29 mouse cellular contexts compared by ENCODE assay signal in genomic region chr11:51060981-51061380, GRCm38 (mm10). TPM values are rescaled to one million over a fixed set of nuclear protein-coding genes. Genes with fewer than 3 reads are reported as not detected.
DNase-seq lines count a peak whose midpoint lies in the region; ATAC-seq and TF ChIP-seq lines count a peak whose summit lies in the region.
"Had no signal": no experiment of that assay in that cellular context is flagged by ENCODE, and none has a peak within 500 bp of the region (broad histone marks: within the 10 kb centered on the region; RNA-seq: fewer than 3 reads in every experiment).

No protein-coding gene starts in this region.

- intact Hi-C loops in gastrocnemius, adult 2 months (cut with DNase I) = no loop called here

- no peak for ATAC-seq in lung, postnatal 0 days
- ATAC-seq: forebrain, embryonic 16.5 days had no signal

- no peaks in the 10 kb centered on the region for H3K27me3 ChIP-seq in lung, postnatal 0 days (replicated peaks; ENCODE audit: insufficient read depth, low read length)
- H3K27me3 ChIP-seq: liver, embryonic 13.5 days; midbrain, embryonic 12.5 days; neural tube, embryonic 12.5 days had no signal

- no peak for TF ChIP-seq CTCF in gastrocnemius, adult 2 months (IDR thresholded peaks at IDR 0.05)
- TF ChIP-seq CTCF in lung, postnatal 0 days (IDR thresholded peaks at IDR 0.05) = no peak

- H3K27ac ChIP-seq in gastrocnemius, adult 2 months = no peak overlapping the region
- no peak overlapping the region for H3K27ac ChIP-seq in lung, postnatal 0 days (ENCODE audit: low read length)
- H3K27ac ChIP-seq: hindbrain, embryonic 10.5 days; kidney, postnatal 0 days; liver, embryonic 13.5 days; midbrain, embryonic 12.5 days; neural tube, embryonic 12.5 days; stomach, postnatal 0 days had no signal

- 94% methylated on average over 6 of the region's 6 CpGs for WGBS in lung, postnatal 0 days

- H3K4me3 ChIP-seq in gastrocnemius, adult 2 months = no peak overlapping the region
- no peak overlapping the region for H3K4me3 ChIP-seq in lung, postnatal 0 days (ENCODE audit: low read depth, low read length)
- H3K4me3 ChIP-seq: hindbrain, embryonic 10.5 days; liver, embryonic 13.5 days; midbrain, embryonic 12.5 days; neural tube, embryonic 12.5 days had no signal

- H3K36me3 ChIP-seq in lung, postnatal 0 days (ENCODE audit: insufficient read depth, low read length) = no peaks in the 10 kb centered on the region
- H3K36me3 ChIP-seq: liver, embryonic 13.5 days had no signal

- H3K4me1 ChIP-seq in lung, postnatal 0 days (ENCODE audit: insufficient read depth, low read depth, low read length) = no peaks in the 10 kb centered on the region; the same call in 1 of the 2 replicates

- TF ChIP-seq EP300 in lung, postnatal 0 days (IDR thresholded peaks at IDR 0.05) = no peak

- no peak overlapping the region for H3K4me2 ChIP-seq in lung, postnatal 0 days (replicated peaks; ENCODE audit: low read depth, low read length)
- H3K4me2 ChIP-seq: liver, embryonic 13.5 days; lung, embryonic 14.5 days; midbrain, embryonic 12.5 days had no signal

- DNase-seq in gastrocnemius, adult 18-20 months (ENCODE audit: low spot score) = peak; percentile 3
- no peak for DNase-seq in gastrocnemius, adult 2 months
- peak; percentile 8 for DNase-seq in lung, postnatal 10 days
- no peak for DNase-seq in lung, postnatal 0 days (ENCODE audit: low spot score)
- peak; percentile 32 to 54 for DNase-seq in adrenal gland, postnatal 36 days
- DNase-seq in kidney, postnatal 4 days = peak; percentile 45 to 57
- no peak for DNase-seq in thymus, postnatal 36 days
- DNase-seq in frontal cortex, postnatal 10 days (ENCODE audit: low spot score in 2 of 2) = no peak
- DNase-seq: cerebellum, postnatal 25 days; embryo, embryonic 11 days; layer of hippocampus, adult 9-11 months; liver, embryonic 13.5 days; lung, embryonic 14.5 days had no signal

- H3K9me3 ChIP-seq in lung, postnatal 0 days (ENCODE audit: low read length) = no peaks in the 10 kb centered on the region
- H3K9me3 ChIP-seq: hindbrain, embryonic 10.5 days; liver, embryonic 13.5 days; midbrain, embryonic 12.5 days; neural tube, embryonic 12.5 days had no signal

- H3K9ac ChIP-seq in lung, postnatal 0 days (replicated peaks; ENCODE audit: low read depth) = no peak overlapping the region
- H3K9ac ChIP-seq: liver, embryonic 13.5 days; lung, embryonic 14.5 days; midbrain, embryonic 12.5 days; neural tube, embryonic 12.5 days had no signal

RNA-seq across cellular contexts. Expression of gene Zfp354a, which starts 1.9 kb away (rescaled TPM):
- 1 to 10 TPM; 2.8 to 3.2 TPM for total RNA-seq in gastrocnemius, adult 18-20 months (2021)
- 1 to 10 TPM; 4.2 to 4.5 TPM for total RNA-seq in gastrocnemius, adult 2 months (2021)
- polyA plus RNA-seq in lung, postnatal 0 days (2015; fragmentation: Nextera tagmentation; extraction: Ambion mirVana) = 5.7 and 5.9 TPM in 2 replicates
- 1 to 10 TPM; 4.8 to 6.4 TPM for total RNA-seq in adrenal gland, postnatal 36 days (2021)
- total RNA-seq: granulocyte monocyte progenitor cell, adult 5-6 weeks; megakaryocyte progenitor cell, adult 5-6 weeks had no signal

RNA-seq across cellular contexts. Expression of gene Olfr1375, which starts 13.1 kb away (rescaled TPM):
- total RNA-seq in gastrocnemius, adult 18-20 months (2021) = not detected
- not detected for total RNA-seq in gastrocnemius, adult 2 months (2021)
- polyA plus RNA-seq in lung, postnatal 0 days (2015; fragmentation: Nextera tagmentation; extraction: Ambion mirVana) = not detected in 2 replicates
- total RNA-seq in adrenal gland, postnatal 36 days (2021) = not detected
- total RNA-seq: gastrocnemius, adult 8-10 months; granulocyte monocyte progenitor cell, adult 5-6 weeks; left cerebral cortex, adult 8-10 months; megakaryocyte progenitor cell, adult 5-6 weeks had no signal
- polyA plus RNA-seq: brain, embryonic 14.5 days; C2C12; embryonic facial prominence, embryonic 14.5 days; forebrain, embryonic 16.5 days; heart, embryonic 14.5 days; hindbrain, embryonic 10.5 days; kidney, postnatal 0 days; limb, embryonic 11.5 days; liver, embryonic 13.5 days; lung, embryonic 14.5 days; midbrain, embryonic 12.5 days; neural tube, embryonic 12.5 days; stomach, postnatal 0 days; thymus, postnatal 0 days had no signal

RNA-seq across cellular contexts. Expression of gene Olfr54, which starts 46.9 kb away (rescaled TPM):
- total RNA-seq in gastrocnemius, adult 18-20 months (2021) = not detected
- not detected for total RNA-seq in gastrocnemius, adult 2 months (2021)
- not detected in 2 replicates for polyA plus RNA-seq in lung, postnatal 0 days (2015; fragmentation: Nextera tagmentation; extraction: Ambion mirVana)
- total RNA-seq in adrenal gland, postnatal 36 days (2021) = under 1 TPM; 0.33 to 0.76 TPM
- total RNA-seq: gastrocnemius, adult 8-10 months; granulocyte monocyte progenitor cell, adult 5-6 weeks; left cerebral cortex, adult 8-10 months; megakaryocyte progenitor cell, adult 5-6 weeks had no signal
- polyA plus RNA-seq: brain, embryonic 14.5 days; C2C12; forebrain, embryonic 16.5 days; heart, embryonic 14.5 days; hindbrain, embryonic 10.5 days; kidney, postnatal 0 days; limb, embryonic 11.5 days; liver, embryonic 13.5 days; lung, embryonic 14.5 days; midbrain, embryonic 12.5 days; neural tube, embryonic 12.5 days; stomach, postnatal 0 days; thymus, postnatal 0 days had no signal

RNA-seq across cellular contexts. Expression of gene Olfr51, which starts 57.6 kb away (rescaled TPM):
- total RNA-seq in gastrocnemius, adult 18-20 months (2021) = not detected
- not detected for total RNA-seq in gastrocnemius, adult 2 months (2021)
- not detected in 2 replicates for polyA plus RNA-seq in lung, postnatal 0 days (2015; fragmentation: Nextera tagmentation; extraction: Ambion mirVana)
- total RNA-seq in adrenal gland, postnatal 36 days (2021) = not detected
- total RNA-seq: gastrocnemius, adult 8-10 months; granulocyte monocyte progenitor cell, adult 5-6 weeks; left cerebral cortex, adult 8-10 months; megakaryocyte progenitor cell, adult 5-6 weeks had no signal
- polyA plus RNA-seq: brain, embryonic 14.5 days; C2C12; embryonic facial prominence, embryonic 14.5 days; forebrain, embryonic 16.5 days; heart, embryonic 14.5 days; hindbrain, embryonic 10.5 days; kidney, postnatal 0 days; limb, embryonic 11.5 days; liver, embryonic 13.5 days; lung, embryonic 14.5 days; midbrain, embryonic 12.5 days; neural tube, embryonic 12.5 days; stomach, postnatal 0 days; thymus, postnatal 0 days had no signal

Comparison
In these comparisons a context has a peak if more than half of its experiments do, and no peak if none do; other contexts are left out.
1. DNase-seq: peak in gastrocnemius, adult 18-20 months (single experiment), lung, postnatal 10 days (single experiment), adrenal gland, postnatal 36 days (2 of 2) and kidney, postnatal 4 days (2 of 2); none in gastrocnemius, adult 2 months (single experiment), lung, postnatal 0 days (single experiment), thymus, postnatal 36 days (0 of 2) and frontal cortex, postnatal 10 days (0 of 2).